Mouse (Mus musculus) liver, embryonic 14.5 days (tissue): Measurements from ENCODE around the gene Flt3.

Experiments
- CTCF ChIP-seq: IDR thresholded peaks from 2 replicates; pipeline ENCODE4 v1.5.1; 2016; ENCODE audit warnings: antibody characterized with exemption, low read depth, control low read depth
- EP300 ChIP-seq: IDR thresholded peaks from 2 replicates; pipeline ENCODE4 v1.6.1; 2016; ENCODE audit warnings: antibody characterized with exemption, low read depth

- TF ChIP-seq CTCF (no peak), EP300 (no peak)
Observed at GRCm38 (mm10) chr5:147406135-147406534, 5.8 kb upstream of the Flt3 start.
